Mouse (Mus musculus) megakaryocyte, embryonic 14.5 days (primary cell): ENCODE data around the gene Gfod1. TPM values are rescaled to one million over a fixed set of nuclear protein-coding genes. Genes with fewer than 3 reads are reported as not detected.
A peak's percentile ranks its signal among the peaks of the same experiment; 100 is the strongest.

Experiments
- H3K27me3 ChIP-seq: replicated peaks from 2 replicates; pipeline ENCODE3; 2012; ENCODE audit warnings: inconsistent platforms
- H3K36me3 ChIP-seq: replicated peaks from 2 replicates; pipeline ENCODE3; 2012; ENCODE audit warnings: low read length, inconsistent platforms, mixed read lengths
- H3K4me1 ChIP-seq: 2 replicates; pipeline ENCODE4 v1.6.1; 2012; ENCODE audit warnings: inconsistent platforms
- H3K4me3 ChIP-seq: replicated peaks from 2 replicates; pipeline ENCODE3; 2012; ENCODE audit warnings: moderate library complexity, mild to moderate bottlenecking, inconsistent platforms
- H3K9me3 ChIP-seq: 2 replicates; pipeline ENCODE4 v1.6.1; 2012; ENCODE audit warnings: inconsistent platforms
- FLI1 ChIP-seq: IDR thresholded peaks from 2 replicates; pipeline ENCODE4 v1.6.1; 2012; ENCODE audit warnings: low read length, inconsistent platforms, mixed read lengths
- GATA1 ChIP-seq: IDR thresholded peaks from 3 replicates; pipeline ENCODE4 v1.6.1; 2012; ENCODE audit warnings: mixed read lengths, low read length, inconsistent platforms, borderline replicate concordance
- polyA plus RNA-seq: library from polyadenylated mRNA; stranded (reverse); fragments of >175 nt; gene quantifications from 2 replicates; pipeline ENCODE4 v1.2.3, GENCODE M21; 2012; ENCODE audit warnings: low replicate concordance; ENCODE audit not compliant: insufficient read depth

Gfod1 gene
- polyA plus RNA-seq, 1 experiment: 5.5 TPM

GRCm38 (mm10) chr13:43331721-43332444 lies 27.9 kb upstream of the Gfod1 start:
- Histone ChIP-seq H3K27me3 (no peaks in the 10 kb centered on the region), H3K9me3 (no peaks in the 10 kb centered on the region), H3K4me3 (no peak overlapping the region), H3K36me3 (peaks cover 2% of the 10 kb centered on the region), H3K4me1 (peaks cover 63% of the 10 kb centered on the region)
- TF ChIP-seq GATA1 (no peak), FLI1 (no peak)

GRCm38 (mm10) chr13:43325427-43325826 lies 21.5 kb upstream of the Gfod1 start:
- H3K9me3 ChIP-seq: no peaks in the 10 kb centered on the region
- peaks cover 74% of the 10 kb centered on the region for H3K4me1 ChIP-seq
- H3K27me3 ChIP-seq: no peaks in the 10 kb centered on the region
- H3K36me3 ChIP-seq: no peaks in the 10 kb centered on the region
- TF ChIP-seq FLI1: no peak
- TF ChIP-seq GATA1: no peak
- H3K4me3 ChIP-seq: peak overlapping the region; percentile 33

- H3K9me3 ChIP-seq: no peaks in the 10 kb centered on the region
- no peaks in the 10 kb centered on the region for H3K27me3 ChIP-seq
- H3K4me1 ChIP-seq: peaks cover 68% of the 10 kb centered on the region
- H3K36me3 ChIP-seq: no peaks in the 10 kb centered on the region
- no peak overlapping the region for H3K4me3 ChIP-seq
- TF ChIP-seq GATA1 (no peak), FLI1 (no peak)
Observed at GRCm38 (mm10) chr13:43321492-43321891, 17.5 kb upstream of the Gfod1 start.

- H3K4me3 ChIP-seq: peak overlapping the region; percentile 35
- no peak for TF ChIP-seq FLI1
- H3K27me3 ChIP-seq: no peaks in the 10 kb centered on the region
- no peaks in the 10 kb centered on the region for H3K9me3 ChIP-seq
- H3K36me3 ChIP-seq: no peaks in the 10 kb centered on the region
- H3K4me1 ChIP-seq: peaks cover 54% of the 10 kb centered on the region
Observed at GRCm38 (mm10) chr13:43319396-43319795, 15.4 kb upstream of the Gfod1 start.

- TF ChIP-seq GATA1: no peak
- no peak for TF ChIP-seq FLI1
- Histone ChIP-seq H3K36me3 (no peaks in the 10 kb centered on the region), H3K9me3 (no peaks in the 10 kb centered on the region), H3K4me3 (no peak overlapping the region), H3K27me3 (no peaks in the 10 kb centered on the region), H3K4me1 (peaks cover 41% of the 10 kb centered on the region)
Observed at GRCm38 (mm10) chr13:43317411-43317810, 13.4 kb upstream of the Gfod1 start.

GRCm38 (mm10) chr13:43305181-43305924 lies 1.4 kb upstream of the Gfod1 start:
- Histone ChIP-seq H3K4me3 (peak overlapping the region; percentile 94), H3K4me1 (peaks cover 46% of the 10 kb centered on the region), H3K9me3 (peaks cover 13% of the 10 kb centered on the region), H3K36me3 (peaks cover 22% of the 10 kb centered on the region), H3K27me3 (no peaks in the 10 kb centered on the region)
- TF ChIP-seq GATA1 (no peak), FLI1 (no peak)

GRCm38 (mm10) chr13:43304700-43305099 lies 728 bp upstream of the Gfod1 start:
- TF ChIP-seq FLI1 (no peak), GATA1 (no peak)
- H3K9me3 ChIP-seq: peaks cover 7% of the 10 kb centered on the region
- H3K4me3 ChIP-seq: peak overlapping the region; percentile 94
- H3K36me3 ChIP-seq: peaks cover 24% of the 10 kb centered on the region
- H3K4me1 ChIP-seq: peaks cover 52% of the 10 kb centered on the region
- no peaks in the 10 kb centered on the region for H3K27me3 ChIP-seq

- Histone ChIP-seq H3K4me3 (peak overlapping the region; percentile 94), H3K36me3 (peaks cover 29% of the 10 kb centered on the region), H3K27me3 (no peaks in the 10 kb centered on the region), H3K4me1 (peaks cover 64% of the 10 kb centered on the region), H3K9me3 (no peaks in the 10 kb centered on the region)
- no peak for TF ChIP-seq GATA1
- TF ChIP-seq FLI1: no peak
Observed at GRCm38 (mm10) chr13:43303161-43303965, 609 bp downstream of the Gfod1 start.

- no peaks in the 10 kb centered on the region for H3K27me3 ChIP-seq
- H3K4me1 ChIP-seq: peaks cover 71% of the 10 kb centered on the region
- no peaks in the 10 kb centered on the region for H3K9me3 ChIP-seq
- TF ChIP-seq FLI1 (no peak), GATA1 (no peak)
- H3K4me3 ChIP-seq: peak overlapping the region; percentile 94
- peaks cover 36% of the 10 kb centered on the region for H3K36me3 ChIP-seq
Observed at GRCm38 (mm10) chr13:43302651-43303160, 1.3 kb downstream of the Gfod1 start.
